Mouse (Mus musculus) macrophage (primary cell): ENCODE results near the gene Gm49337. TPM values are rescaled to one million over a fixed set of nuclear protein-coding genes. Genes with fewer than 3 reads are reported as not detected.

Source experiments
- H3K27ac ChIP-seq: fragments of 350-480 bp; formaldehyde crosslinking; 2 replicates; pipeline ENCODE4 v1.9.0; 2021
- H3K36me3 ChIP-seq: fragments of 350-480 bp; formaldehyde crosslinking; 2 replicates; pipeline ENCODE4 v1.9.0; 2021; ENCODE audit errors: inconsistent target
- H3K4me3 ChIP-seq: fragments of 350-480 bp; formaldehyde crosslinking; 2 replicates; pipeline ENCODE4 v1.9.0; 2021; ENCODE audit errors: inconsistent target
- H3K79me2 ChIP-seq: fragments of 350-480 bp; formaldehyde crosslinking; 2 replicates; pipeline ENCODE4 v1.9.0; 2021; ENCODE audit errors: inconsistent target
- WGBS: methylation state at CpG from one replicate; pipeline ENCODE4 v1.1.7; 2026; ENCODE audit warnings: inconsistent platforms; ENCODE audit not compliant: missing documents; 5-methylcytosine and 5-hydroxymethylcytosine counted together
- polyA plus RNA-seq: library from polyadenylated mRNA; stranded (reverse); fragments of 250-400 nt; gene quantifications from 3 replicates; pipeline ENCODE4 v1.2.4, GENCODE M21; 2018; ENCODE audit warnings: inconsistent platforms
- total RNA-seq, 78 experiments: library from RNA; depleted of rRNA; stranded (reverse); fragments of 250-400 nt; gene quantifications; 1 replicate in 9 of 78; 2 replicates in 24 of 78; 3 replicates in 43 of 78; 4 replicates in 2 of 78; pipeline ENCODE4 v1.2.4; 2018; ENCODE audit warnings: inconsistent platforms in 56 of 78

Gene Gm49337
- 1 to 10 TPM in 2 of 26 experiments, under 1 TPM in 1, not detected in 23; 0.61 to 1.1 (median 1.1) TPM for total RNA-seq (2018; cell fraction: chromatin; rRNA removed)
- total RNA-seq (2018; cell fraction: cytosol; rRNA removed) = not detected
- total RNA-seq (2018; cell fraction: nucleus; rRNA removed) = not detected
- not detected in 3 replicates for polyA plus RNA-seq

- WGBS = 86% methylated on average over 6 of the region's 6 CpGs
- Histone ChIP-seq H3K27ac (no peak within 1 kb of the TSS), H3K79me2 (no peaks in the 10 kb centered on the region), H3K4me3 (no peak within 1 kb of the TSS), H3K36me3 (no peaks in the 10 kb centered on the region)
Measured at GRCm38 (mm10) chr4:116173072-116173471, at the start of gene Gm49337, which contains the start of gene 1700042G07Rik. TSS of gene Gm49337 (plus strand) at chr4:116173384. TSS of gene 1700042G07Rik (plus strand) at chr4:116173372.

GRCm38 (mm10) chr4:116123602-116124519 lies 49.3 kb upstream of the Gm49337 start, which contains the start of the genes Rad54l and Pomgnt1:
TSS of gene Rad54l (minus strand) at chr4:116123690.
TSS of gene Pomgnt1 (plus strand) at chr4:116123840.
- peak within 1 kb of the TSS; percentile 59 for H3K27ac ChIP-seq
- H3K79me2 ChIP-seq = peaks cover 15% of the 10 kb centered on the region
- H3K4me3 ChIP-seq = peak within 1 kb of the TSS; percentile 90
- no peaks in the 10 kb centered on the region for H3K36me3 ChIP-seq
- 5% methylated on average over 21 of the region's 24 CpGs for WGBS

- H3K79me2 ChIP-seq = peaks cover 15% of the 10 kb centered on the region
- no peak overlapping the region for H3K27ac ChIP-seq
- 92% methylated on average over 4 of the region's 4 CpGs for WGBS
- H3K36me3 ChIP-seq = no peaks in the 10 kb centered on the region
- H3K4me3 ChIP-seq = no peak overlapping the region
Measured at GRCm38 (mm10) chr4:116125803-116126386, 47.3 kb upstream of the Gm49337 start.

GRCm38 (mm10) chr4:116127956-116128355 lies 45.2 kb upstream of the Gm49337 start:
- Histone ChIP-seq H3K4me3 (no peak overlapping the region), H3K79me2 (peaks cover 10% of the 10 kb centered on the region; the same call in 1 of the 2 replicates), H3K36me3 (no peaks in the 10 kb centered on the region), H3K27ac (no peak overlapping the region)
- 97% methylated on average over 6 of the region's 6 CpGs for WGBS

GRCm38 (mm10) chr4:116133126-116133525 lies 40.1 kb upstream of the Gm49337 start:
- no peaks in the 10 kb centered on the region for H3K79me2 ChIP-seq
- no peak overlapping the region for H3K4me3 ChIP-seq
- H3K36me3 ChIP-seq = no peaks in the 10 kb centered on the region
- no peak overlapping the region for H3K27ac ChIP-seq
- WGBS = 52% methylated on average over 4 of the region's 4 CpGs

GRCm38 (mm10) chr4:116134990-116135389 lies 38.2 kb upstream of the Gm49337 start:
- Histone ChIP-seq H3K36me3 (no peaks in the 10 kb centered on the region), H3K79me2 (no peaks in the 10 kb centered on the region), H3K27ac (no peak overlapping the region), H3K4me3 (no peak overlapping the region)
- 56% methylated on average over 2 of the region's 2 CpGs for WGBS

GRCm38 (mm10) chr4:116137421-116137996 lies 35.7 kb upstream of the Gm49337 start:
- no peak overlapping the region for H3K4me3 ChIP-seq
- H3K79me2 ChIP-seq = no peaks in the 10 kb centered on the region
- no peak overlapping the region for H3K27ac ChIP-seq
- 88% methylated on average over 13 of the region's 13 CpGs for WGBS
- H3K36me3 ChIP-seq = no peaks in the 10 kb centered on the region

- H3K36me3 ChIP-seq = no peaks in the 10 kb centered on the region
- H3K27ac ChIP-seq = no peak overlapping the region
- H3K79me2 ChIP-seq = no peaks in the 10 kb centered on the region
- WGBS = 83% methylated on average over 7 of the region's 7 CpGs
- no peak overlapping the region for H3K4me3 ChIP-seq
Measured at GRCm38 (mm10) chr4:116140801-116141574, 32.2 kb upstream of the Gm49337 start.

GRCm38 (mm10) chr4:116141736-116142135 lies 31.4 kb upstream of the Gm49337 start:
- Histone ChIP-seq H3K4me3 (no peak overlapping the region), H3K36me3 (no peaks in the 10 kb centered on the region), H3K79me2 (no peaks in the 10 kb centered on the region), H3K27ac (no peak overlapping the region)
- WGBS = 100% methylated on average over 1 of the region's 1 CpGs

- H3K79me2 ChIP-seq = no peaks in the 10 kb centered on the region
- WGBS = 96% methylated on average over 7 of the region's 7 CpGs
- no peaks in the 10 kb centered on the region for H3K36me3 ChIP-seq
- H3K27ac ChIP-seq = no peak overlapping the region
- H3K4me3 ChIP-seq = no peak overlapping the region
Measured at GRCm38 (mm10) chr4:116142269-116142668, 30.9 kb upstream of the Gm49337 start.

- no peaks in the 10 kb centered on the region for H3K36me3 ChIP-seq
- no peaks in the 10 kb centered on the region for H3K79me2 ChIP-seq
- no peak overlapping the region for H3K27ac ChIP-seq
- no peak overlapping the region for H3K4me3 ChIP-seq
- 26% methylated on average over 7 of the region's 7 CpGs for WGBS
Measured at GRCm38 (mm10) chr4:116143317-116143811, 29.8 kb upstream of the Gm49337 start.

- no peaks in the 10 kb centered on the region for H3K36me3 ChIP-seq
Measured at GRCm38 (mm10) chr4:116143891-116144717, 29.1 kb upstream of the Gm49337 start.

GRCm38 (mm10) chr4:116149812-116150155 lies 23.4 kb upstream of the Gm49337 start:
- Histone ChIP-seq H3K79me2 (peaks cover 7% of the 10 kb centered on the region; the same call in 1 of the 2 replicates), H3K4me3 (peak overlapping the region; percentile 47), H3K36me3 (peaks cover 26% of the 10 kb centered on the region), H3K27ac (peak overlapping the region; percentile 46)
- 40% methylated on average over 6 of the region's 6 CpGs for WGBS

More at GRCm38 (mm10) chr4:116143891-116144717, 29.1 kb upstream of the Gm49337 start:
- Histone ChIP-seq H3K27ac (no peak overlapping the region), H3K79me2 (no peaks in the 10 kb centered on the region), H3K4me3 (peak overlapping the region; percentile 11; the same call in 1 of the 2 replicates)
- 5% methylated on average over 47 of the region's 47 CpGs for WGBS
